Mouse (Mus musculus) WW6 (cell line): ENCODE data around the gene Usp16.
"Not testable (repeated sequence)": the region's sequence is repeated elsewhere in the genome, so short reads cannot be mapped to it uniquely, and the experiment has no call there.

Source experiments
- DNase-seq: peaks from one replicate; pipeline ENCODE4 v3.0.0-alpha.2; 2013; ENCODE audit warnings: low read depth, low spot score

Usp16 gene

GRCm38 (mm10) chr16:87486739-87487138, 32.2 kb downstream of the Usp16 start:
- DNase-seq = no peak

- DNase-seq = no peak
Observed at GRCm38 (mm10) chr16:87488605-87489004, 34.1 kb downstream of the Usp16 start.

GRCm38 (mm10) chr16:87492191-87492792, 37.8 kb downstream of the Usp16 start:
- not testable (repeated sequence) for DNase-seq

GRCm38 (mm10) chr16:87494955-87495655, 40.6 kb downstream of the Usp16 start:
- DNase-seq = no peak

GRCm38 (mm10) chr16:87495716-87496447, 41.4 kb downstream of the Usp16 start, which contains the start of gene Cct8:
TSS of gene Cct8 (minus strand) at chr16:87495873.
- DNase-seq = peak; percentile 92

GRCm38 (mm10) chr16:87496728-87497127, 42.2 kb downstream of the Usp16 start:
- DNase-seq = no peak

- no peak for DNase-seq
Observed at GRCm38 (mm10) chr16:87497171-87497570, 42.7 kb downstream of the Usp16 start.

GRCm38 (mm10) chr16:87499556-87499955, 45.1 kb downstream of the Usp16 start:
- DNase-seq = no peak

- no peak for DNase-seq
Observed at GRCm38 (mm10) chr16:87501304-87502078, 47.0 kb downstream of the Usp16 start.

- no peak for DNase-seq
Observed at GRCm38 (mm10) chr16:87511706-87512105, 57.2 kb downstream of the Usp16 start.

- DNase-seq = no peak
Observed at GRCm38 (mm10) chr16:87512331-87512730, 57.8 kb downstream of the Usp16 start.

- no peak for DNase-seq
Observed at GRCm38 (mm10) chr16:87524228-87524627, 69.7 kb downstream of the Usp16 start.

GRCm38 (mm10) chr16:87527553-87528249, 73.2 kb downstream of the Usp16 start:
- no peak for DNase-seq

- DNase-seq = no peak
Observed at GRCm38 (mm10) chr16:87528755-87529154, 74.3 kb downstream of the Usp16 start.
